Mouse (Mus musculus) limb, embryonic 14.5 days (tissue): ENCODE measurements around the gene Herc1. TPM values are rescaled to one million over a fixed set of nuclear protein-coding genes. Genes with fewer than 3 reads are reported as not detected.

Experiments
- ATAC-seq: fragments of 200-750 bp; cut with Nextera tagmentation; 2 replicates; pipeline ENCODE4 v1.8.0; 2017; ENCODE audit warnings: low read depth, moderate number of reproducible peaks, moderate TSS enrichment; ENCODE audit not compliant: low FRiP score
- DNase-seq: peaks from one replicate; pipeline ENCODE4 v3.0.0-alpha.2; 2015; ENCODE audit warnings: low spot score
- H3K27ac ChIP-seq: fragments of 300-500 bp; sonication (generic); replicated peaks from 2 replicates; pipeline ENCODE4 v1.5.1; 2014; ENCODE audit warnings: low read depth, mild to moderate bottlenecking, low read length, moderate library complexity, mixed read lengths
- H3K27me3 ChIP-seq: fragments of 300-500 bp; sonication (generic); 2 replicates; pipeline ENCODE4 v1.6.1; 2014; ENCODE audit warnings: low read length, mixed read lengths; ENCODE audit not compliant: control insufficient read depth, insufficient read depth
- H3K36me3 ChIP-seq: fragments of 300-500 bp; sonication (generic); 2 replicates; pipeline ENCODE4 v1.6.1; 2014; ENCODE audit warnings: mild to moderate bottlenecking, low read length, moderate library complexity, mixed read lengths; ENCODE audit not compliant: control insufficient read depth, insufficient read depth
- H3K4me1 ChIP-seq: fragments of 300-500 bp; sonication (generic); 2 replicates; pipeline ENCODE4 v1.6.1; 2014; ENCODE audit warnings: antibody characterized with exemption, low read length, mixed read lengths; ENCODE audit not compliant: control insufficient read depth, insufficient read depth
- H3K4me2 ChIP-seq: fragments of 300-500 bp; sonication (generic); replicated peaks from 2 replicates; pipeline ENCODE4 v1.6.1; 2014; ENCODE audit warnings: low read depth, mild to moderate bottlenecking, low read length, moderate library complexity; ENCODE audit not compliant: severe bottlenecking
- H3K4me3 ChIP-seq: fragments of 300-500 bp; sonication (generic); replicated peaks from 2 replicates; pipeline ENCODE4 v1.5.1; 2014; ENCODE audit warnings: low read length
- H3K9ac ChIP-seq: fragments of 300-500 bp; sonication (generic); 2 replicates; pipeline ENCODE4 v1.6.1; 2014; ENCODE audit warnings: mild to moderate bottlenecking, low read depth, low read length, moderate library complexity; ENCODE audit not compliant: severe bottlenecking
- H3K9me3 ChIP-seq: fragments of 300-500 bp; sonication (generic); 2 replicates; pipeline ENCODE4 v1.6.1; 2016; ENCODE audit warnings: low read length; ENCODE audit not compliant: control insufficient read depth
- POLR2A ChIP-seq: fragments of 200-500 bp; IDR thresholded peaks from 2 replicates; pipeline ENCODE4 v1.8.0; 2012; ENCODE audit warnings: inconsistent platforms, mild to moderate bottlenecking, moderate library complexity, borderline replicate concordance; ENCODE audit not compliant: insufficient read depth, insufficient read length; ENCODE audit errors: extremely low read depth
- WGBS: fragments of 180-500 bp; shearing (Covaris S2); extraction: QIAGEN DNeasy Blood & Tissue Kit; methylation state at CpG from one replicate; pipeline ENCODE4 v1.1.7; 2014; 5-methylcytosine and 5-hydroxymethylcytosine counted together
- polyA plus RNA-seq, 2 experiments: library from polyadenylated mRNA; depleted of rRNA in 1 of 2; stranded (reverse) in 1 of 2; unstranded in 1 of 2; fragments of >200 nt; fragmentation: Nextera tagmentation in 1 of 2; extraction: Ambion mirVana in 1 of 2; gene quantifications; 2 replicates each; pipeline versions ENCODE4 v1.2.1 to v1.2.3; 2012 to 2014

The Herc1 gene
- polyA plus RNA-seq, 2 experiments: 20.6 to 23.5 TPM

DNA sequence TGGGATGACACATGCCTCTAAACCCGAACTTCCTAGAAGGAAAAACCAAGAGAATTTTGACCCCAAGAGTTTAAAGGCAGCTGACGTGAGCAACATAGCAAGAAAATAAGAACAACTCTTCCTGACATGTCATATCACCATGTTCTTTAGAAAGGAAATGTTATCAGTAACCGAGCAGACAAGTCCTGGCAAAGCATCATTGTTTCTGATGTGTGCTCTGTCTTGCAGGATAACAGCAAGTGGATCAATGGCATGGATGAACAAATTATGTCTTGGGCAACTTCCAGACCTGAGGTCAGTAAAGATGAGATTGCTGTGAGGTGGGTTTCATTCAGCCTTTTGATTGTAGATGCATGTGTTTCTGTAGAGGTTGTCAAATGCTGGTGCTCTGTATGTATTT is 133.2 kb downstream of the Herc1 start:
- peaks cover 58% of the 10 kb centered on the region for H3K36me3 ChIP-seq
- H3K9me3 ChIP-seq: no peaks in the 10 kb centered on the region
- no peak for ATAC-seq
- no peak overlapping the region for H3K4me3 ChIP-seq
- WGBS: 94% methylated on average over 3 of the region's 3 CpGs
- no peaks in the 10 kb centered on the region for H3K27me3 ChIP-seq
- DNase-seq: no peak
- 0 out of 2 replicates have a peak, but pooled peaks cover 4% of the 10 kb centered on the region for H3K4me1 ChIP-seq
- H3K27ac ChIP-seq: no peak overlapping the region
- H3K9ac ChIP-seq: no peak overlapping the region
- H3K4me2 ChIP-seq: no peak overlapping the region
- TF ChIP-seq POLR2A: no peak

DNA sequence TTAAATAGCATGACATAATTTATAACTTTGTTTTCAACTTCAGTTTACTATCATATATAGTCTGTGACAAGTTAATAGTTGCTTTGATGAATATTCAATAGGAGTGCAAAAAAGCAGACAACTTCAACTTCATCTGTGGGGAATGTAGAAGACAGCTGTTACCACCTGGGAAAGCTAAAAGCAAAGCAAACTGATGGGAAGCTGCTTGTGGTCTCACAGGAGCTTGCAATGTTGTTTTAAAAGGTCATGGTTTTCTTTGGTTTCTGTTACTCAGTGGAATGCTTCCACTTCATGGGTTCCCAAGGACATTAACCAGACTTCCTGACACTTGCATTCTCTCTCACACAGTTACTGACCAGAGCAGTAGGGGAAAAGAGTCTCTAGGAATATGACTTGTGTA is 138.5 kb downstream of the Herc1 start:
- 0 out of 2 replicates have a peak, but pooled peaks cover 4% of the 10 kb centered on the region for H3K4me1 ChIP-seq
- ATAC-seq (no peak), DNase-seq (no peak)
- no peak overlapping the region for H3K27ac ChIP-seq
- H3K9me3 ChIP-seq: no peaks in the 10 kb centered on the region
- H3K36me3 ChIP-seq: peaks cover 81% of the 10 kb centered on the region
- H3K4me3 ChIP-seq: no peak overlapping the region
- TF ChIP-seq POLR2A: no peak
- no peaks in the 10 kb centered on the region for H3K27me3 ChIP-seq
- H3K4me2 ChIP-seq: no peak overlapping the region
- H3K9ac ChIP-seq: no peak overlapping the region

DNA sequence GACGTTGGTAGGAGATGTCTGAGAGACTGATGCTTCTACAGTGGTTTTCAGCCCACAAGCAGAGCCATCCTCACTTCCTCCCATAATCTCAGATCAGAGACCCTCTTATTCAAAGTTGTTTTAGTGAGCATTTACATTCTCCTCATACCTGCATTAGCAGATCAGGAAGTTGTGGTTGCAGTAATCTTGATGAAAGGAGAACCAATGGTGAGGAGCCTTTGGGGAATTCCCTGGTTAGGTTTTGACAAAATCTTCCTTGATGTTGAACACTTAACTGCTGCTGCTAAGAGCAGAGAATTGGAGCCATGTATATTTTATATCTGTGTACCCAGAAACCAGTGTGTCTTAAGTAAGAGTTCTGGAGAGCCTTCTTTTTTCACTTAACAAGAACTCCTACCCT is 142.1 kb downstream of the Herc1 start:
- Histone ChIP-seq H3K9me3 (no peaks in the 10 kb centered on the region), H3K4me2 (no peak overlapping the region), H3K27me3 (no peaks in the 10 kb centered on the region), H3K9ac (no peak overlapping the region), H3K27ac (no peak overlapping the region), H3K4me3 (no peak overlapping the region), H3K4me1 (no peaks in the 10 kb centered on the region), H3K36me3 (peaks cover 83% of the 10 kb centered on the region)
- 94% methylated on average over 1 of the region's 1 CpGs for WGBS
- DNase-seq (no peak), ATAC-seq (no peak)
- no peak for TF ChIP-seq POLR2A

DNA sequence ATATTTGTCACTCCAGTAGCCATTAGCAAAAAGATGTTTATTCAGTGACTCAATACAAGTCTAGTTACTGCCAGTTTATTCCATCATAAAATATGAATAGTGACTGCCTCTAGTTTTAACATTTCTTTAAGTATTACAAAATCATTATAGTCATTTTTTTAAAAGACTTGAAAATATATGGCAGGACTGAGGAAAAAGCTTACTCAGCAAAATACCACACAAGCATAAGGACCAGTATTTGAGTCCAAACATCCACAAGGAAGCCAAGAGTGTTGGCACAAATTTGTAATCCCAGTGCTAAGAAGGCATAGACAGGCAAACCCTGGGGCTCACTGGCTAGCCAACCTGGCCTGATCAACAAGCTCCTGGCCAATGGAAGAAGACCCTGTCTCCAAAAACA is 143.7 kb downstream of the Herc1 start:
- H3K4me3 ChIP-seq: no peak overlapping the region
- no peaks in the 10 kb centered on the region for H3K27me3 ChIP-seq
- ATAC-seq: no peak
- DNase-seq: no peak
- no peak overlapping the region for H3K4me2 ChIP-seq
- H3K4me1 ChIP-seq: no peaks in the 10 kb centered on the region
- peaks cover 79% of the 10 kb centered on the region for H3K36me3 ChIP-seq
- H3K9ac ChIP-seq: no peak overlapping the region
- no peaks in the 10 kb centered on the region for H3K9me3 ChIP-seq
- no peak for TF ChIP-seq POLR2A
- H3K27ac ChIP-seq: no peak overlapping the region

DNA sequence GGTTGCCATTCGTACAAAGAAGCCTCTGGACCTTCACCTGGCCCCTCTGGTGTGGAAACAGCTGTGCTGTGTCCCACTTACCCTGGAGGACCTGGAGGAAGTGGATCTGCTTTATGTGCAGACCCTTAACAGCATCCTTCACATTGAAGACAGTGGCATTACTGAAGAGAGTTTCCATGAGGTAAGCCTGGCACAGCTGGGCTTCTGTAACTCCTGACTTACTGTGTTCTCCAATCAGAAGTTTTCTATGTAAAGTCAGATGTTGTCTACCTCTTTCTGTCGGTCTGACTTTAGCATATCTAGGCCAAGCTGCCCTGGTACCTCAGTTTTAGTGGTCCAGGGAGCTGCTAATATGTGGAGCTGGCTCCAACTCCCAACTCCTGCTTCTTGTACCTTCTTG is 151.0 kb downstream of the Herc1 start:
- Histone ChIP-seq H3K4me3 (no peak overlapping the region), H3K27ac (no peak overlapping the region), H3K9ac (no peak overlapping the region), H3K4me2 (no peak overlapping the region), H3K4me1 (no peaks in the 10 kb centered on the region), H3K27me3 (no peaks in the 10 kb centered on the region), H3K36me3 (peaks cover 71% of the 10 kb centered on the region), H3K9me3 (no peaks in the 10 kb centered on the region)
- TF ChIP-seq POLR2A: no peak
- WGBS: 47% methylated on average over 2 of the region's 2 CpGs
- ATAC-seq (no peak), DNase-seq (no peak)

DNA sequence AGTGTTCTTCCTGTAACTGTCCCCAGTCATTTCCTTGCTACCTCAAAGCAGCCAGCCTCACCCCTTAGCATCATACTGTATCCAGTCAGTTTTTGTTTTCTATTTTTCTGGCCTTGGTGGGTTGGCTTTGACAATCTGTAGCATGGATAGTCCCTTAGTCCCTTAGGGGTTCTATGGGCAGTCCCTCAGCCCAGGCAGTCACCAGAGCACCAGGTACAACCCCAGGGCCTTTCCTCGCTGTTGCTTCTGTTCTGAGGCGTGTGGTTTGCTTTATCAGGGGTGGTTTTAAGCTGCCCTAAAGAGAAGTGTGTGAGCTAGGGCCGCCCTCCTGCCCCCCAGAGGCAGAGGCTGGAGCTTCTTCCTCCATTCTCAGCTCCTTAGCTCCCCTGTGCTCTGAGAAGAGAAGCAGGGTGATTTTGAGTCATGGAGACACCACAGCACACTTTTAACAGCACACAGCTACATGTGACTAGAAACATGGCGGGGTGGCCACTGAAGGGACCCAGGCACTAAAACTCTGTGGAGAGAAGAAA is 153.7 kb downstream of the Herc1 start:
- Histone ChIP-seq H3K36me3 (peaks cover 76% of the 10 kb centered on the region), H3K4me2 (no peak overlapping the region), H3K4me3 (no peak overlapping the region), H3K27me3 (no peaks in the 10 kb centered on the region), H3K9ac (no peak overlapping the region), H3K9me3 (no peaks in the 10 kb centered on the region), H3K4me1 (no peaks in the 10 kb centered on the region), H3K27ac (no peak overlapping the region)
- WGBS: 81% methylated on average over 4 of the region's 4 CpGs
- TF ChIP-seq POLR2A: no peak
- DNase-seq: no peak
- no peak for ATAC-seq
